Mouse (Mus musculus) G1E (cell line): Measurements from ENCODE around the gene Tmem40. TPM values are rescaled to one million over a fixed set of nuclear protein-coding genes. Genes with fewer than 3 reads are reported as not detected.

ENCODE experiments used
- ATAC-seq: 2 replicates; pipeline ENCODE4 v1.8.0; 2016; ENCODE audit warnings: mild to moderate bottlenecking; ENCODE audit not compliant: insufficient number of reproducible peaks, poor library complexity, low FRiP score, severe bottlenecking; ENCODE audit errors: extremely low read depth
- DNase-seq: peaks from one replicate; pipeline ENCODE4 v3.0.0; 2012; ENCODE audit warnings: low spot score
- H3K27me3 ChIP-seq: 2 replicates; pipeline ENCODE4 v1.6.1; 2012; ENCODE audit warnings: mild to moderate bottlenecking, low read length, inconsistent platforms; ENCODE audit not compliant: insufficient read depth
- H3K36me3 ChIP-seq: replicated peaks from 2 replicates; pipeline ENCODE3; 2012; ENCODE audit warnings: mild to moderate bottlenecking, inconsistent platforms
- H3K4me1 ChIP-seq: 2 replicates; pipeline ENCODE4 v1.6.1; 2012; ENCODE audit warnings: low read depth, low read length, inconsistent platforms, mixed read lengths; ENCODE audit not compliant: insufficient read depth
- H3K4me3 ChIP-seq: 2 replicates; pipeline ENCODE4 v1.5.1; 2012; ENCODE audit warnings: low read depth, mild to moderate bottlenecking, inconsistent platforms, low read length, moderate library complexity, mixed read lengths
- H3K9me3 ChIP-seq: replicated peaks from 2 replicates; pipeline ENCODE4 v1.6.1; 2012; ENCODE audit warnings: inconsistent platforms
- CTCF ChIP-seq: IDR thresholded peaks from 2 replicates; pipeline ENCODE4 v1.5.1; 2012; ENCODE audit warnings: low read depth, low read length, inconsistent platforms, mixed read lengths
- GATA1 ChIP-seq: IDR thresholded peaks from 2 replicates; pipeline ENCODE4 v1.6.1; 2012; ENCODE audit warnings: borderline replicate concordance, low read length, inconsistent platforms, mixed read lengths
- GATA2 ChIP-seq: IDR thresholded peaks from 2 replicates; pipeline ENCODE4 v1.6.1; 2012; ENCODE audit warnings: low read depth, low read length, inconsistent platforms, borderline replicate concordance
- POLR2AphosphoS5 ChIP-seq: IDR thresholded peaks from 2 replicates; pipeline ENCODE4 v1.6.1; 2012; ENCODE audit warnings: low read depth, low read length, inconsistent platforms; ENCODE audit not compliant: insufficient replicate concordance
- TAL1 ChIP-seq: conservative IDR thresholded peaks from 2 replicates; pipeline ENCODE4 v1.6.1; 2012; ENCODE audit warnings: low read depth, low read length, inconsistent platforms, mixed read lengths
- polyA plus RNA-seq: library from polyadenylated mRNA; stranded (reverse); fragments of >175 nt; gene quantifications from 2 replicates; pipeline ENCODE4 v1.2.3, GENCODE M21; 2012
- total RNA-seq, 2 experiments: library from RNA; stranded (forward) in 1 of 2; stranded (reverse) in 1 of 2; fragments of 200-1000 nt in 1 of 2; fragments of >200 nt in 1 of 2; fragmentation: Nextera tagmentation in 1 of 2; gene quantifications; 2 replicates each; pipeline ENCODE4 v1.2.3; 2014 to 2017

Gene Tmem40
- total and polyA plus RNA-seq, 3 experiments = 1.8 to 14.6 (median 2.8) TPM

- Histone ChIP-seq H3K27me3 (peaks cover 10% of the 10 kb centered on the region; the same call in 1 of the 2 replicates), H3K36me3 (no peaks in the 10 kb centered on the region), H3K9me3 (no peaks in the 10 kb centered on the region), H3K4me1 (peaks cover 29% of the 10 kb centered on the region), H3K4me3 (no peak overlapping the region)
- DNase-seq (no peak), ATAC-seq (no peak)
- TF ChIP-seq CTCF (no peak), GATA1 (no peak), GATA2 (no peak), POLR2AphosphoS5 (no peak), TAL1 (no peak)
Measured at GRCm38 (mm10) chr6:115694441-115694842, 67.8 kb downstream of the Tmem40 start.

- Histone ChIP-seq H3K9me3 (no peaks in the 10 kb centered on the region), H3K4me1 (peaks cover 33% of the 10 kb centered on the region), H3K4me3 (no peak overlapping the region), H3K36me3 (no peaks in the 10 kb centered on the region), H3K27me3 (peaks cover 10% of the 10 kb centered on the region; the same call in 1 of the 2 replicates)
- DNase-seq (no peak), ATAC-seq (no peak)
- peak; percentile 26; the same call in 1 of the 2 replicates for TF ChIP-seq CTCF
- TF ChIP-seq GATA1 = no peak
Measured at GRCm38 (mm10) chr6:115692963-115693730, 69.1 kb downstream of the Tmem40 start.

- H3K9me3 ChIP-seq = no peaks in the 10 kb centered on the region
- no peak for TF ChIP-seq TAL1
- TF ChIP-seq GATA1 = no peak
- no peak for TF ChIP-seq GATA2
- TF ChIP-seq POLR2AphosphoS5 = no peak
- no peak for TF ChIP-seq CTCF
- ATAC-seq (no peak), DNase-seq (no peak)
- no peak overlapping the region for H3K4me3 ChIP-seq
- peaks cover 33% of the 10 kb centered on the region for H3K4me1 ChIP-seq
- H3K27me3 ChIP-seq = peaks cover 10% of the 10 kb centered on the region; the same call in 1 of the 2 replicates
- no peaks in the 10 kb centered on the region for H3K36me3 ChIP-seq
Measured at GRCm38 (mm10) chr6:115692163-115692950, 69.9 kb downstream of the Tmem40 start.

- peaks cover 4% of the 10 kb centered on the region; the same call in 1 of the 2 replicates for H3K27me3 ChIP-seq
- no peak overlapping the region for H3K4me3 ChIP-seq
- DNase-seq = no peak
- H3K9me3 ChIP-seq = 0 out of 2 replicates have a peak, but pooled peaks cover 2% of the 10 kb centered on the region
- H3K36me3 ChIP-seq = no peaks in the 10 kb centered on the region
- no peak for ATAC-seq
- peaks cover 33% of the 10 kb centered on the region for H3K4me1 ChIP-seq
- TF ChIP-seq GATA2 (no peak), GATA1 (no peak), POLR2AphosphoS5 (no peak), CTCF (no peak), TAL1 (no peak)
Measured at GRCm38 (mm10) chr6:115690105-115690504, 72.1 kb downstream of the Tmem40 start.

GRCm38 (mm10) chr6:115688589-115688988, 73.6 kb downstream of the Tmem40 start:
- Histone ChIP-seq H3K4me1 (peaks cover 33% of the 10 kb centered on the region), H3K4me3 (no peak overlapping the region), H3K9me3 (0 out of 2 replicates have a peak, but pooled peaks cover 2% of the 10 kb centered on the region), H3K27me3 (no peaks in the 10 kb centered on the region), H3K36me3 (no peaks in the 10 kb centered on the region)
- TF ChIP-seq CTCF = no peak
- TF ChIP-seq POLR2AphosphoS5 = no peak
- TF ChIP-seq GATA2 = no peak
- TF ChIP-seq TAL1 = no peak
- no peak for TF ChIP-seq GATA1
- DNase-seq (no peak), ATAC-seq (no peak)

- Histone ChIP-seq H3K27me3 (no peaks in the 10 kb centered on the region), H3K4me1 (peaks cover 26% of the 10 kb centered on the region), H3K9me3 (0 out of 2 replicates have a peak, but pooled peaks cover 2% of the 10 kb centered on the region), H3K36me3 (no peaks in the 10 kb centered on the region), H3K4me3 (no peak overlapping the region)
- TF ChIP-seq CTCF = no peak
- no peak for TF ChIP-seq GATA1
- no peak for TF ChIP-seq POLR2AphosphoS5
- TF ChIP-seq TAL1 = no peak
- TF ChIP-seq GATA2 = no peak
- DNase-seq (no peak), ATAC-seq (no peak)
Measured at GRCm38 (mm10) chr6:115687753-115688152, 74.5 kb downstream of the Tmem40 start.
